Mouse (Mus musculus) left cerebral cortex, postnatal 10 days (tissue): ENCODE results near the gene Stk24. TPM values are rescaled to one million over a fixed set of nuclear protein-coding genes. Genes with fewer than 3 reads are reported as not detected.

ENCODE experiments used
- DNase-seq, 2 experiments: peaks; one replicate each; pipeline ENCODE4 v3.0.0; 2021 to 2022; ENCODE audit warnings: low spot score in 2 of 2, mixed read lengths in 1 of 2; ENCODE audit errors: extremely low spot score in 1 of 2
- intact Hi-C: fragments of 180-260 bp; cut with DNase I; formaldehyde crosslinking; loops from one replicate; pipeline ENCODE4 v1.15.1; 2025
- total RNA-seq, 2 experiments: library from RNA; stranded (reverse); gene quantifications; 2 replicates each; pipeline ENCODE4 v1.2.3; 2021

Stk24 gene
- total RNA-seq, 2 experiments from 2014 or later: 46.1 to 49.5 TPM

- intact Hi-C loops: no loop called here
- no peak for DNase-seq
Measured at GRCm38 (mm10) chr14:121385440-121385839, 5.6 kb upstream of the Stk24 start.

- intact Hi-C loops: loop anchor here (5.0 kb wide), 1 partner anchor 58 kb away; no protein-coding TSS in a partner anchor
- no peak for DNase-seq
Measured at GRCm38 (mm10) chr14:121383801-121384200, 4.0 kb upstream of the Stk24 start.

GRCm38 (mm10) chr14:121379116-121379826 is 540 bp downstream of the Stk24 start:
- intact Hi-C loops: loop anchor here (5.0 kb wide), 1 partner anchor 87 kb away; no protein-coding TSS in a partner anchor
- DNase-seq: peak; percentile 23 to 86

GRCm38 (mm10) chr14:121378243-121379115 is 1.3 kb downstream of the Stk24 start:
- intact Hi-C loops: loop anchor here (5.0 kb wide), 1 partner anchor 86 kb away; no protein-coding TSS in a partner anchor
- DNase-seq: peak in 1 of 2 experiments; percentile 71

GRCm38 (mm10) chr14:121376566-121376965 is 3.2 kb downstream of the Stk24 start:
- no peak for DNase-seq
- intact Hi-C loops: loop anchor here (5.0 kb wide), 1 partner anchor 84 kb away; no protein-coding TSS in a partner anchor

GRCm38 (mm10) chr14:121373901-121374300 is 5.9 kb downstream of the Stk24 start:
- intact Hi-C loops: no loop called here
- no peak for DNase-seq

- no peak for DNase-seq
- intact Hi-C loops: no loop called here
Measured at GRCm38 (mm10) chr14:121373020-121373419, 6.8 kb downstream of the Stk24 start.

GRCm38 (mm10) chr14:121371911-121372820 is 7.6 kb downstream of the Stk24 start:
- DNase-seq: no peak
- intact Hi-C loops: no loop called here

- DNase-seq: no peak
- intact Hi-C loops: no loop called here
Measured at GRCm38 (mm10) chr14:121369385-121369784, 10.4 kb downstream of the Stk24 start.

- intact Hi-C loops: no loop called here
- DNase-seq: no peak
Measured at GRCm38 (mm10) chr14:121368108-121368705, 11.6 kb downstream of the Stk24 start.

GRCm38 (mm10) chr14:121365991-121366728 is 13.7 kb downstream of the Stk24 start:
- no peak for DNase-seq
- intact Hi-C loops: no loop called here

GRCm38 (mm10) chr14:121365390-121365789 is 14.4 kb downstream of the Stk24 start:
- intact Hi-C loops: no loop called here
- DNase-seq: no peak

GRCm38 (mm10) chr14:121364282-121364681 is 15.5 kb downstream of the Stk24 start:
- intact Hi-C loops: no loop called here
- no peak for DNase-seq

- DNase-seq: peak in 1 of 2 experiments; percentile 41
- intact Hi-C loops: no loop called here
Measured at GRCm38 (mm10) chr14:121361319-121362114, 18.3 kb downstream of the Stk24 start.

- intact Hi-C loops: no loop called here
- no peak for DNase-seq
Measured at GRCm38 (mm10) chr14:121359850-121360249, 20.0 kb downstream of the Stk24 start.

GRCm38 (mm10) chr14:121359015-121359414 is 20.8 kb downstream of the Stk24 start:
- intact Hi-C loops: no loop called here
- no peak for DNase-seq

GRCm38 (mm10) chr14:121358327-121358726 is 21.5 kb downstream of the Stk24 start:
- DNase-seq: no peak
- intact Hi-C loops: no loop called here
